Mouse (Mus musculus) ovary, postnatal 36 days (tissue): ENCODE data around the gene Atp5g2.
"Not testable (repeated sequence)": the region's sequence is repeated elsewhere in the genome, so short reads cannot be mapped to it uniquely, and the experiment has no call there.

Source experiments
- DNase-seq: peaks from one replicate; pipeline ENCODE4 v3.0.0; 2022; ENCODE audit warnings: low spot score, mixed read lengths

The Atp5g2 gene

DNA sequence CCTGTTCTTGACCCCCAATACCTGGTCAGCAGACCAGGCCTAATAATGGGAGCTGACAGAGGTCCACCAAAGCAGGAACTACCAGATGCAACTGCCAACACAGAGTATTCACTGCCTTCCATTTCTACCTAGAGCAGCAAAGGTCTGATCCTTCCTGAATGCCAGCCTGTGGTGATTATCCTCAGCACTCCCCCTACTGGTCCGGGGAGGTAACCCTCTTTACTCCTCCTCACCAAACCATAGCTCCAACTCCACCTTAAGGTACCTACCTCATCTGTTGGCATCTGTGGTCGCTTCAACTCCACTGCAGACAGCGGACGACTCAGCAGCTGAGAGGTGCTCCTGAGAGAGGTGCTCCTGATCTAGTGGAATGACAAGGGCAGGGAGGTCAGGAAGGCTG is 6.7 kb downstream of the Atp5g2 start:
- DNase-seq: peak; percentile 25

DNA sequence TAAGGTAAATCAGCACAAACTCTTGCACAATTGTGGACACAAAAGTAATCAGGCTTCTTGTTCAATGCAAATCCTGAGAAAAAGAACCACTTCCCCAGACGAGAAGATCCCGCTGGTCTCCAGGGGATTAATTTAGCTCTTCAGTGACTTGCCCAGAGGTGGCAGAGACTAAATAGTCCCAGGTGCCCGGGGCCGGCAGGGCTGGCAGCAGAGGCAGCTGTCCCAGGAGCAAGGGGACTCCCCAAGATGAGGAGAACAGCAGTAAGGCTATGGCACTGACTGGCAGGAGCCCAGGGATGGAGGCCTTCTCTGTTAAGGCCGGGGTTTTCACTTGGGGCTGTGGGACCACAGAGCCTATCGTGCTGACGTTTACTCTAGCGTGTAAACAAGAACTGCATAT is 8.3 kb downstream of the Atp5g2 start:
- DNase-seq: no peak

DNA sequence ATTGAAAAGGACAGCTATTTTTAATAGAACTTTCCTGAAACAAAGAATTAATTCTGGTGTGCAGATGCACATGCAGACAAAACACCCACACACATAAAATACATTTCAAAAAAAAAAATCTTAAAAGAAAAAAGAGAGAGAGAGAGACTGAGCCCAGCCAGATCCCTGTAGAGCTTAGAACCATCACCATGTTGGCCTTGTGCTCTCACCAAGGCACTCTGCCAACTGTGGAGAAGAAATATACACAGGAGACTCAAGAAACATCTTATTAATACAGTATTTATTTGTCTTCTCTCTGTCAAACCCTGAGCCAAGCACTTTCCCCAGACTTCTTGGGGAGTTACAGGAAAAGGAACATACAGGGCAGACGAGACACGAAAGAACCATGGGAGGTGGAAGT is 9.6 kb downstream of the Atp5g2 start:
- not testable (repeated sequence) for DNase-seq

DNA sequence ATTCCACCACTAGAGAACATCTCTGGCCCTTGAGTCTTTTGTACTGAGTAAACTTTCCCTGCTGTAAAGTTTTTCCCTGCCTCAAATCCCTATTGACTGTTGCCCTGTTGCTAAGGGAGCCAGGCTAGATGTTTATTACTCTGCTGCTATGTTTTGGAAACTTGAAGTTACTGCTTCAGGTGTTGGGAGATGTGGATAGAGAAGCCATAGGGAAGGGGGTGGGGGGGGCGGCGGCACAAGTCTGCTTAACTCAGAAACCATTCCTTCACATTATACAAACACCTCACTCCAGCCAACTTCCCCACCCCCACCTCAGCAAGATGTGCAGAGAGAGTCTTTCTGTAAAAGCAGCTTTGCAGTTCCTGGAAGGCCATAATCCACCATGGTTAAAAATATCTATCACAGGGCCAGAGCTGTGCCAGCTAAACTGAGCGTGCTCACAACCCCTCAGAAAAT is 14.2 kb downstream of the Atp5g2 start:
- DNase-seq: no peak

DNA sequence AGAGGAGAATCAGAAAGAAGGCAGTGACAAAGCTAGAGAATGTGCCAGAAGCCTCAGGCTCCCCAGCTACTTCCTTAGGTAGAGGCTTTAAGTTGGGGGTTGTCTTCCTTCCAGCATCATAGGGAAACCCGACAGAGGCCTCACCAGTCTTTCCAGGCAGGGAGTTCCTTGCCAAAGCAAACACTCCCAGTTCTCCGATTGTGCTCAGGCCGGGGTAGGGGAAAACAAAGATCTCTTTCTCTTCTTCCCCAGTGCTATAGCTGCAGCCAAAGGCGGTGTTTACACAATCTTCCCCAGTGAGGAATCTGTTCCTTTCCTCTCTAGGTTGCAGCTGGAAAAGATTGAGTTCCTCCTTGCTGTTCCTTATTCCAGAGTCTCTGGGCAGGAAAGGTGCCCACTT is 15.5 kb downstream of the Atp5g2 start:
- peak; percentile 14 for DNase-seq

DNA sequence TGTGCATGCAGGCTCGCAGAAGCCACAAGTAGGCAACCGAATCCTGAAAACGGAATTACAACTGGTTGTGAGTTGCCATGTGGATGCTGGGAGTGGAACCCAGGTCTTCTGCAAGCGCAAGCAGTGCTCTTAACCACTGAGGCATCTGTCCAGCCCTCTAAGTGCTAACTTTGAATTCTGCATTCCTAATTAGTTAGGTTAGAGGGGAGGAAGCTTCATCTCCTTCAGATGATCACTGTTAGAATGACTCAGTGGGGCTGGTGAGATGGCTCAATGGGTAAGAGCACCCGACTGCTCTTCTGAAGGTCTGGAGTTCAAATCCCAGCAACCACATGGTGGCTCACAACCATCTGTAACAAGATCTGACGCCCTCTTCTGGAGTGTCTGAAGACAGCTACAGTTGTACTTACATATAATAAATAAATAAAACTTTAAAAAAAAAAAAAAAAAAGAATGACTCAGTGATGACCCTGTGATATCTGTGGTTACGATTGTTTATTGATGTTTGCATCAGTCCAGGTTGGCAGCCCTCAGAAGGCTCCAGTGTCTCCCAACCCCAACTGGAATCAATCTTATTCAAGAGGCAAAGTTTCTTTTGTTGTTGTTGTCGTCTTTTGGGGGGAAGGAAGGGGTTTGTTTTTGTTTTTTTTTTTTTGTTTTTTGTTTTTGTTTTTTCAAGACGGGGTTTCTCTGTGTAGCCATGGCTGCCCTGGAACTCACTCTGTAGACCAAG is 20.1 kb downstream of the Atp5g2 start:
- not testable (repeated sequence) for DNase-seq

DNA sequence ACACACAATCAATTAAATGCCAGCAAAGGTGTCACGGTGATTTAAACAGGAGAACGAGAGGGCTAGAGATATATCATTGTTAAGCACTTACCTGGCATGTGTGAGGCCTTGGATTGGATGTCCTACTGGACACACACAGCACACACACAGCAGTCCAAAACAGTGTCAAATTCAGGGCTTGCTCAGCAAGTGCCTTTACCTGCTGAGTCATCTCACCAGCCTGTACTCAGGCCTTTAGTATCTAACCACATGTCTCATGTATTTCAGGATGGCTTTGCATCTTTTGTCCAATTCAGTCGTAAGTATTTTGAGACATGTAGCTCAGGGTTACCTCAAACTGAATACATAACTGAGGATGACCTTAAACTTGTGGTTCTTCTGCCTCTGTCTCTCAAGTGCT is 21.0 kb downstream of the Atp5g2 start:
- no peak for DNase-seq

DNA sequence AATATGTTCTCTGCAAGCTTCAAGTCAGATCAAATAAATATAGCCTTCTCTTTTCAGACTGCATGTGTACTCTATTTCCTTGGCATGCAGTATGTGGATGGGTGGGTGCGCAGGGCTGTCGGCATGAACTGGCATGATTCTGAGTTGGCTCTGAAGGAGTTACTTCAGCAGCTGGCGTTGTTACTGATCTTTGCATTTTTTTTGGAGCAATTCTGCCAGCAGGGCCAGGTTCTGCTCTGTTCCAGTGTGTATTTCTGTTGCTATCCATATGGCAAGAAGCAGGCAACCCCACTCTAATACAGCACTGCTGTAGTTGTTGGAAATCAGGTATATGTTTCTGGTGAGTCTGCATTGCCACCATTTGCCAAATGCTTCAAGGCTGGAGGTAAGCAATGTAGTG is 36.3 kb downstream of the Atp5g2 start:
- no peak for DNase-seq

DNA sequence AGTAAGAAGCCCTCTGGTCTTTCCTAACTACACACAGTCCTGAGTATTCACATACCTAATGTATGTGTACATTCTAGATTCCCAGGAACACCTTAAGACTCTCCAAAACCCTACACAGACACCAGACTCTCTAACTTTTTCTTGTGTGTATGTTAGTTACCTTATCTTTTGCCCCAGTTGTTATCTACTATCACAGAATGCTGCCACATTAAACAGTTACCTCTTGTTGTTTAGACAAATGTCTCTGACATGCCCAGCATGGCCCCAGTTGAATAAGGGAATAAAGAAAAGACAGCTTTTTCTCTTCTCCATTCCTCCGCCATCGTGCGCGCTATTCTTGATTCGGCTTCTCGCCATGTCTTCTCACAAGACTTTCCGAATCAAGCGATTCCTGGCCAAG is 37.5 kb downstream of the Atp5g2 start:
- DNase-seq: no peak

DNA sequence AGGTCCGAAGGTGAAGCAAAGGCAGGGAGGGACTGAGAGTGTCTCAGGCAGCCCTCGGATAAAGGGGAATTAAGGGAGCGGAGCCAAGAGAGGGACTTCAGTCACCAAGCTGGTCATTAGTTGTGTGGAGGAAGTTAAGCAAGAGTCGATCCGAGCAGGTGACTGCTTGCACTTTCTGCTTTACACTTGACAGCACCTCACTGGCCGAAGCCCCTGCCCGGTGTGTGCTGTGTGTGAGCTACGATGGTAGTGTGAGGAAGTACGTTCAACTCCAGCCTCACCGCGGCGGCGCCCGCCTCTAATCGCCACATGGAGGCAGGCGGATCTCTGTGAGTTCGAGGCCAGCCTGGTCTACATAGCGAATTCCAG is 46.5 kb downstream of the Atp5g2 start:
- DNase-seq: no peak

DNA sequence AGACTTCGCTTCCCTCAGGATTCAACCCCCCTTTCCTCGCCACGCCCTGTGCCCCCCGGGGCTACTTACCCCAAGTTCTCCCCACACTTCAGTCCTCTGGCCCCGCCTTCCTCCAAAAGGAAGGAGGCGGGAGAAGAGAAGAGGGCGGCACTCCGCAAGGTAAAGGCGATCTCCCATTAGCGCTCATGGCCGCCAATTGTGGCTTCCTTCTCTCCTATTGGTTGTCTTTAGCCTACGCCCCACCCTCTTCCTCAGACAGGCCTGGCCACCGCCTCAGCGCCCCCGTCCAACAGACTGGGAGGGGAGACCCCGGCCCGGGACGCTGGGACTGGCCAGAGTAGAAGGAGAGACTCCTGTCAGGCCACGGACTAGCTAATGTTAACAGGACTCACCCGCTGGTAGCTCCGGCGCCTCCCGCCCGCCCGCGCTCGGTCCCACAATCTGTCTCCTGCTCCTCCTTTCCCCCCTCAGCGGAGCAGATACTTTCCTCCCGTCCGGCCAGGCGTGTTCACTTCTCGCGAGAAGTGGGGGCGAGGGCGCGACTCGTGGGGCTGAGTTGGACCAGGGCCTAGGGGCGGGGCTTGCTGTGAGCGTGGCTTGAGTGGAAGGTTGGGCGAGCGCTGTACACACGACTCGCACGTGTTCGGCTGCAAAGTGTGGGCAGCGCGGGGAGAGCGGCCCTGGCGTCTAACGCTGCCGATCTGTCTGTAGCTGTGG is 47.0 kb downstream of the Atp5g2 start, which contains the start of the genes Gm28047 and Atf7:
Gene Gm28047 (minus strand): TSS at position 98 of the 717 bp plus-strand sequence.
Gene Atf7 (minus strand): TSS at position 495 of the 717 bp plus-strand sequence.
- DNase-seq: peak; percentile 99

DNA sequence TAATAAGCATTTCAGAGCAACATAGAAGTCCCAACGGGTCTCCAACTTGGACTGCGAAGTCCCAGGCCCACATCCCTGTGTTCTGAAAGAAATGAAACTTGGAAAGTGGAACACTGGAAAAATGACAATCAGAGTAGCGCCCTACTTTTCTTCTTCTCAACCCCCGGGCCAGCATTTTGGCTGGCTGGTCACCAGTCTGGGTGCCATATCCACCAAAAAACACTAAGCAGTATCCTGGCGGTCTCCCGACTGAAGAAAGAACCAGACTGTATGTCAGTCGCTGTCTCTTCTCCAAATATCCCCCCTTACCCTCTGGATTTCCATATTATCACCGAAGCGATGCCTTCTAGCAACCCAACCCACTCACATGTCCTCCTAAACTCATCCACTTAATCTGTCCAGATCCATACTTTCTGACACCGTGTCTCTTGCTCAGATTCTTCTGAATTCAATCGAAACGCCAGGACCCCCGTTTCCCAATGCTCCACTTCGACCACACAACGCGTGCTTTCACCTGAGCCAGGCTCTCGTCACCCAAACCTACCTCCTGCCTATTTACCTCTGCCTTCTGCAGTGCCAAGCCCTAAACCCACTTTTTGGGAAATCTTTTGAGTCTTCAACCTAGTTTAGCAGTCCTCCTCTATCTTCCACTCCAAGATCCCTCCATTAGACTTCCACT is 47.7 kb downstream of the Atp5g2 start:
- peak; percentile 16 for DNase-seq

DNA sequence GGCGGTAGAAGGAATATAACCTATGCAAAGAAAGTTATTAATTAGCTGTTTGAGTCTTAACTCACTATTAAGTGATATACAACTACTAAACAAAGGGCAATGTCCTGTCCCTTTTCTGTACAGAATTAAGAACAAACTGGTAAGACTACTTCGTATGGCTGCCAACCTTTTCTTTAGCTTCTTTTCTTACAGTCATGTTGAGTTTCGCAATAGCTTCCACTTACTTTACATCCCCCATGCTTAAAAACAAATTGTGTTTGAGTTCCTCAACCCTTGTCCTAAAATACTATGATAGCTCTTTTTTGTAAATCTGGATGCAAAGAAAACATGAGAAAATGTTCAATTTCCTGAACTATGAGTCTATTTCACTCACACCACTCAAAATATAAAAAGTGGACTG is 49.0 kb downstream of the Atp5g2 start:
- no peak for DNase-seq

DNA sequence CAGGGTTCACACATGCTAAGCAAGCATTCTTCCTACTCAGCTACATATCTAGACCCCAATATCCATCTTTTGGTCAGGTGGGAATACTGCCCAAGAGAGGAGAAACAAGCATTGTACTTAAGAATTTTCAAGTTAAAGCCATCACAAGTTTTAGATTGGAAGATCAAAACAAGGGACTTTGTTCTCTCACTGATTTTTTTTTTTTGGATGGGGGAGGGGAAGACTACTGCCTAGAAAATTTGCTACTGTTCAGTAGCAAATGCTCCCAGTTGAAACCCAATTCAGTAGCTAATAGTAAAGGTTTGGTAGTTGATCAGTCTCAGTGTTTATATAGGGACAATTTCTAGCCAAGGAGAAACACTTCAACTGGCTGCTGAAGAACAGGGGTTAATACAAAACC is 49.6 kb downstream of the Atp5g2 start:
- no peak for DNase-seq

DNA sequence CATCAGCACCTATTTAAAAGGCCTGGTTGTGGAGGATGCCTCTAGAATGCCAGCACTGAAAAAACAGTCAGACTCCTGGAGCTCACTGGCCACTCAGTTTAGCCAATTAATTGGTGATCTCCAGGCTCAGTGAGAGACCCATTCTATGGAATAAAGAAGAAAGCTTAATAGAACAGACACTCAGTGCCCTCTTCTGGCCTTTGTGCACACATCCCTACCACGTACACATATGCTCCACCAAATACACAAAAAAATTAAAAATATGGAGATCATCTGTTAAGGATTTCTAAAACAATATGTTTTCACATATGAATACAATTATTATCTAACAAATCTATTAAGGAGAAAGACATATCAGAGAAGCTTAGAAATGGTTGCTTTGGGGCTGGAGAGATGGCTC is 51.4 kb downstream of the Atp5g2 start:
- DNase-seq: no peak

DNA sequence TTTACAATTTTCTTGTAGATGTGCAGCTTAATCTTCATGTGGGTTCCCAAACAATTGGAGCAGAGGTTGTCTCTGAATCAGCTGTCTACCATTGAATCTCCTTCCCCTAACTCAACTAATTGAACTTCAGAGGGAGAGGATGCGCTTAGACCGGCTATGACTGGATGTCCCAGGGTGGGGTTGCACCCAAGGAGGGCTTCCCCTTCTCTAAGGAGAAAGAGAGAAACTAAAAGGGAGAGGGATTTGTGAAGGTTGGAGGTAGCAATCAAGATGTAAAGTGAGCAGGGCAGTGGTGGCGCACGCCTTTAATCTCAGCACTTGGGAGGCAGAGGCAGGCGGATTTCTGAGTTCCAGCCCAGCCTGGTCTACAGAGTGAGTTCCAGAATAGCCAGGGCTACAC is 52.7 kb downstream of the Atp5g2 start:
- no peak for DNase-seq

DNA sequence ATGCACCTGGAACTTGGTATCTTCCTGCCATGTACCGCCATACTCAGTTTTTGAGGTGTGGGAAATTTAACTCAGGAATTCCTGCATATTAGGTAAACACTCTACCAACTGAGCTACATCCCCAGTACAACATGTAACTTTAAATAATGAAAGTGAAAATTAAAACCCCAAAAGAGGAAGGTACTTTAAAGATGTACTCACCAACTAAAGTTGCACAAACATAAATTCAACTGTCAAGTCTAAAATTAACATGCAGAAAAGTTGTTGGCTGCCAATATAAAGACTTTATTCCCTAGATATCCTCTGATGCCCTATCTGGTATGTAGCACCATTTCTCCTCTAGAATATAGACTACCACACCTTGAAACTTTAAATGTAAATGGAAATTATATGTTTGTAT is 54.5 kb downstream of the Atp5g2 start:
- DNase-seq: no peak

DNA sequence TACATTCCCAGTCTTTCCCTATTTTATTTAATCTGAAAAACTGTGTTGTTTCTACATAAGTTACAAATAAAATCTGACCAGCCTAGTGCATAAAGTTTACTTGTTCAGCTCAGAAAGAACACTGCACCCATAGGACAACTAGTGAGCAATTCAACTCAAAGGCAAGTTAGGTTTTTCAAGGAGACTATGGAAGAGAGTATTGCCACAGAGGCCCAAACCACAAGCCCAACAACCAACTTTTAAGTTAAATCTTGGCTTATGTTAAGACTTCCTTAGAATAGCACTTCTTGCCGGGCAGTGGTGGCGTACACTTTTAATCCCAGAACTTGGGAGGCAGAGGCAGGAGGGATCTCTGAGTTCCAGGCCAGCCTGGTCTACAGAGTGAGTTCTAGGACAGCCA is 56.0 kb downstream of the Atp5g2 start:
- no peak for DNase-seq

DNA sequence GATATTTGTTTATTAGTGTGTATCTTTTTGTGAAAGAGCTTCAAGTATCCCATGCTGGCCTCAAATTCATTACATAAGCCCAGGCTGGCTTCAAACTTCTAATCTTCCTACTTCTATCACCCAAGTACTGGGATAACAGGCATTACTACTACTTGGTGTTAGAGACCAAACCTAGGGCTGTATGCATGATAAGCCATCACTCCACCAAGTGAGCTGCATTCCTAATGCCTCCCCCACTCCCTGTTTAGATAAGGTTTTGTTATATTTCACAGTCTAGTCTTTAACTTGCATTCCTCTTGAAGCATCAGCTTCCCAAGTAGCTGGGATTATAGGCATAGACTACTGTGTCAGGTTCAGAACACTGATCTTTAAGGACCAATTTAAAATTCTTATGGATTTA is 57.9 kb downstream of the Atp5g2 start:
- DNase-seq: no peak

DNA sequence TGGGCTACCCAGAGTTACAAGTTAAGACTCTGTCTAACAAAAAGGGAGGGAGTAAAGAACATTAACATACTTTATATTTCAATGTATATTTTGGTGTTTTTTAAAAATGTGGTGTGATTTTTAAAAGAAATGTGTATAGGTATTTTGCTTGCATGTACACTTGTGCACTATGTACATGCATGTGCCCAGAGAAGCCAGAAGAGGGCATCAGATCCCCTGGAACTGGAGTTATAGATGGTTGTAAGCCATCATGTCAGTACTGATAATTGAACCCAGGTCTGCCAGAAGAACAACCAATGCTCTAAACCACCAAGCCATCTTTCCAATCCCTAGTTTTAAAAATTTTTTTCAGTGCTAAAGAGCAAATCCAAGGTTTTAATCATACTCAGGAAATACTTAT is 59.2 kb downstream of the Atp5g2 start:
- DNase-seq: no peak
